8 mouse cellular contexts compared by ENCODE assay signal in genomic region chr7:118518687-118519086, GRCm38 (mm10). TPM values are rescaled to one million over a fixed set of nuclear protein-coding genes. Genes with fewer than 3 reads are reported as not detected.
A peak's percentile ranks its signal among the peaks of the same experiment; 100 is the strongest.
DNase-seq lines count a peak whose midpoint lies in the region; ATAC-seq and TF ChIP-seq lines count a peak whose summit lies in the region.

No protein-coding gene starts in this region.

- no peak overlapping the region for H3K27ac ChIP-seq in embryonic facial prominence, embryonic 15.5 days (replicated peaks)
- no peak overlapping the region for H3K27ac ChIP-seq in heart, embryonic 11.5 days (ENCODE audit: low read depth, low read length)
- H3K27ac ChIP-seq in kidney, embryonic 14.5 days (ENCODE audit: low read depth, low read length): no peak overlapping the region
- H3K27ac ChIP-seq in liver, adult 2 months (replicated peaks; ENCODE audit: insufficient read depth, low read depth, low read length): no peak overlapping the region

- DNase-seq in B cell, adult 2 months: peak; percentile 84
- DNase-seq in adrenal gland, postnatal 36 days: peak; percentile 83 to 89
- DNase-seq in liver, adult 2 months (ENCODE audit: extremely low read depth, low read depth, low spot score): peak; percentile 10
- DNase-seq in spleen, postnatal 36 days (ENCODE audit: low spot score in 2 of 2): peak; percentile 53 to 56

- TF ChIP-seq CTCF in liver, adult 2 months (IDR thresholded peaks at IDR 0.05; ENCODE audit: low read depth, low read length): peak; percentile 89

- WGBS in embryonic facial prominence, embryonic 15.5 days: 2% methylated on average over 18 of the region's 18 CpGs
- WGBS in heart, embryonic 11.5 days (ENCODE audit: insufficient replicate concordance): 2% methylated on average over 18 of the region's 18 CpGs
- WGBS in kidney, embryonic 14.5 days: 3% methylated on average over 18 of the region's 18 CpGs
- 2% methylated on average over 18 of the region's 18 CpGs for WGBS in liver, adult 2 months

- no peak overlapping the region for H3K9ac ChIP-seq in embryonic facial prominence, embryonic 15.5 days
- H3K9ac ChIP-seq in heart, embryonic 11.5 days (ENCODE audit: low read depth, low read length): no peak overlapping the region
- no peak overlapping the region for H3K9ac ChIP-seq in kidney, embryonic 14.5 days (ENCODE audit: low read depth, low read length)
- H3K9ac ChIP-seq in liver, adult 2 months (ENCODE audit: low read depth, low read length): no peak overlapping the region

- ATAC-seq in embryonic facial prominence, embryonic 15.5 days (ENCODE audit: insufficient number of reproducible peaks, low FRiP score, low TSS enrichment, low read depth): peak; percentile 70
- ATAC-seq in heart, embryonic 11.5 days (replicated peaks; ENCODE audit: insufficient number of reproducible peaks, low FRiP score, low TSS enrichment): peak; percentile 62
- ATAC-seq in kidney, embryonic 14.5 days (ENCODE audit: low FRiP score, low TSS enrichment): peak; percentile 85
- peak; percentile 72 for ATAC-seq in monocyte, adult 5-6 weeks (replicated peaks; ENCODE audit: insufficient number of reproducible peaks, low FRiP score, low TSS enrichment, poor library complexity, severe bottlenecking)

- H3K4me1 ChIP-seq in embryonic facial prominence, embryonic 15.5 days: peaks cover 5% of the 10 kb centered on the region; the same call in 1 of the 2 replicates
- H3K4me1 ChIP-seq in heart, embryonic 11.5 days (ENCODE audit: control insufficient read depth, insufficient read depth, low read length): no peaks in the 10 kb centered on the region
- H3K4me1 ChIP-seq in kidney, embryonic 14.5 days (ENCODE audit: control insufficient read depth, insufficient read depth, low read length): no peaks in the 10 kb centered on the region
- H3K4me1 ChIP-seq in liver, adult 2 months (ENCODE audit: control insufficient read depth, insufficient read depth, low read length): no peaks in the 10 kb centered on the region

- H3K27me3 ChIP-seq in embryonic facial prominence, embryonic 15.5 days: no peaks in the 10 kb centered on the region
- H3K27me3 ChIP-seq in heart, embryonic 11.5 days (ENCODE audit: control insufficient read depth, insufficient read depth, low read length): no peaks in the 10 kb centered on the region
- no peaks in the 10 kb centered on the region for H3K27me3 ChIP-seq in kidney, embryonic 14.5 days (ENCODE audit: control insufficient read depth, insufficient read depth, low read length)
- no peaks in the 10 kb centered on the region for H3K27me3 ChIP-seq in liver, adult 2 months (ENCODE audit: control insufficient read depth, insufficient read depth, low read length)

- H3K9me3 ChIP-seq in embryonic facial prominence, embryonic 15.5 days (replicated peaks): no peaks in the 10 kb centered on the region
- no peaks in the 10 kb centered on the region for H3K9me3 ChIP-seq in heart, embryonic 11.5 days (replicated peaks; ENCODE audit: control insufficient read depth, low read length)
- H3K9me3 ChIP-seq in kidney, embryonic 14.5 days (ENCODE audit: control insufficient read depth, low read length): no peaks in the 10 kb centered on the region

- H3K4me2 ChIP-seq in embryonic facial prominence, embryonic 15.5 days (replicated peaks): no peak overlapping the region
- no peak overlapping the region for H3K4me2 ChIP-seq in heart, embryonic 11.5 days
- H3K4me2 ChIP-seq in kidney, embryonic 14.5 days (replicated peaks; ENCODE audit: low read depth, low read length): no peak overlapping the region

- no peaks in the 10 kb centered on the region for H3K79me2 ChIP-seq in liver, adult 2 months (ENCODE audit: control insufficient read depth, insufficient read depth, low read length)

- H3K4me3 ChIP-seq in embryonic facial prominence, embryonic 15.5 days (replicated peaks): no peak overlapping the region
- no peak overlapping the region for H3K4me3 ChIP-seq in heart, embryonic 11.5 days (ENCODE audit: low read depth, low read length)
- H3K4me3 ChIP-seq in kidney, embryonic 14.5 days (ENCODE audit: low read length): no peak overlapping the region
- H3K4me3 ChIP-seq in liver, adult 2 months (ENCODE audit: insufficient read depth, low read depth, low read length): no peak overlapping the region

- TF ChIP-seq POLR2A in liver, adult 2 months (IDR thresholded peaks at IDR 0.05; ENCODE audit: extremely low read depth, insufficient read depth, low read length): no peak

- no peaks in the 10 kb centered on the region for H3K36me3 ChIP-seq in embryonic facial prominence, embryonic 15.5 days
- no peaks in the 10 kb centered on the region for H3K36me3 ChIP-seq in heart, embryonic 11.5 days (ENCODE audit: control insufficient read depth, insufficient read depth, low read length)
- H3K36me3 ChIP-seq in kidney, embryonic 14.5 days (ENCODE audit: control insufficient read depth, insufficient read depth, low read length): no peaks in the 10 kb centered on the region; the same call in 1 of the 2 replicates
- no peaks in the 10 kb centered on the region for H3K36me3 ChIP-seq in liver, adult 2 months (ENCODE audit: control insufficient read depth, insufficient read depth, low read length)

RNA-seq across cellular contexts. Expression of gene Coq7, which starts 14.5 kb away (rescaled TPM):
- total RNA-seq in adrenal gland, postnatal 36 days (2021): 10 to 100 TPM; 38.3 to 40.2 TPM
- polyA plus RNA-seq in embryonic facial prominence, embryonic 15.5 days (2015; fragmentation: Nextera tagmentation; extraction: Ambion mirVana): 87.0 and 89.1 TPM in 2 replicates
- 144 and 164 TPM in 2 replicates for polyA plus RNA-seq in heart, embryonic 11.5 days (2014; fragmentation: Nextera tagmentation; extraction: Ambion mirVana)
- 158 and 169 TPM in 2 replicates for polyA plus RNA-seq in kidney, embryonic 14.5 days (2014; fragmentation: Nextera tagmentation; extraction: Ambion mirVana)
- total RNA-seq in liver, adult 2 months (2014; rRNA removed): 40.1 and 51.7 TPM in 2 replicates
- 37.4 and 41.5 TPM in 2 replicates for polyA plus RNA-seq in liver, adult 2 months (2012; rRNA removed)
- 4.1 to 7.9 TPM (median 5.2 TPM) in 3 replicates for total RNA-seq in monocyte, adult 5-6 weeks (2017)

RNA-seq across cellular contexts. Expression of gene Itpripl2, which starts 26.9 kb away (rescaled TPM):
- 10 to 100 TPM; 14.7 to 18.3 TPM for total RNA-seq in adrenal gland, postnatal 36 days (2021)
- polyA plus RNA-seq in embryonic facial prominence, embryonic 15.5 days (2015; fragmentation: Nextera tagmentation; extraction: Ambion mirVana): 7.2 and 8.6 TPM in 2 replicates
- polyA plus RNA-seq in heart, embryonic 11.5 days (2014; fragmentation: Nextera tagmentation; extraction: Ambion mirVana): 1.2 and 1.4 TPM in 2 replicates
- polyA plus RNA-seq in kidney, embryonic 14.5 days (2014; fragmentation: Nextera tagmentation; extraction: Ambion mirVana): 2.5 and 3.1 TPM in 2 replicates
- total RNA-seq in liver, adult 2 months (2014; rRNA removed): 3.5 and 4.2 TPM in 2 replicates
- 0.98 and 1.6 TPM in 2 replicates for polyA plus RNA-seq in liver, adult 2 months (2012; rRNA removed)
- total RNA-seq in monocyte, adult 5-6 weeks (2017): 13.5 to 17.3 TPM (median 14.1 TPM) in 3 replicates

Comparison
In these comparisons a context has a peak if more than half of its experiments do, and no peak if none do; other contexts are left out.
1. DNase-seq: peak in every context shown above with its lines; median percentile 86 in adrenal gland, postnatal 36 days; 84 in B cell, adult 2 months; 54 in spleen, postnatal 36 days; 10 in liver, adult 2 months.